Mouse (Mus musculus) midbrain, embryonic 15.5 days (tissue): ENCODE data around the gene F8a. TPM values are rescaled to one million over a fixed set of nuclear protein-coding genes. Genes with fewer than 3 reads are reported as not detected.
"Not testable (repeated sequence)": the region's sequence is repeated elsewhere in the genome, so short reads cannot be mapped to it uniquely, and the experiment has no call there.

Experiments
- ATAC-seq: fragments of 200-750 bp; cut with Nextera tagmentation; replicated peaks from 2 replicates; pipeline ENCODE4 v1.8.0; 2017; ENCODE audit warnings: moderate TSS enrichment
- H3K27ac ChIP-seq: fragments of 300-500 bp; sonication (generic); 2 replicates; pipeline ENCODE4 v1.5.1; 2015; ENCODE audit warnings: mild to moderate bottlenecking, inconsistent platforms
- H3K27me3 ChIP-seq: fragments of 300-500 bp; sonication (generic); replicated peaks from 2 replicates; pipeline ENCODE4 v1.6.1; 2015; ENCODE audit warnings: inconsistent platforms
- H3K36me3 ChIP-seq: fragments of 300-500 bp; sonication (generic); replicated peaks from 2 replicates; pipeline ENCODE4 v1.6.1; 2015; ENCODE audit warnings: inconsistent platforms
- H3K4me1 ChIP-seq: fragments of 300-500 bp; sonication (generic); 2 replicates; pipeline ENCODE4 v1.6.1; 2015; ENCODE audit warnings: inconsistent platforms
- H3K4me2 ChIP-seq: fragments of 300-500 bp; sonication (generic); 2 replicates; pipeline ENCODE4 v1.6.1; 2015; ENCODE audit warnings: inconsistent platforms, mild to moderate bottlenecking, moderate library complexity
- H3K4me3 ChIP-seq: fragments of 300-500 bp; sonication (generic); 2 replicates; pipeline ENCODE4 v1.5.1; 2015; ENCODE audit warnings: mild to moderate bottlenecking, inconsistent platforms
- H3K9ac ChIP-seq: fragments of 300-500 bp; sonication (generic); 2 replicates; pipeline ENCODE4 v1.6.1; 2015; ENCODE audit warnings: mild to moderate bottlenecking, inconsistent platforms
- H3K9me3 ChIP-seq: fragments of 300-500 bp; sonication (generic); 2 replicates; pipeline ENCODE4 v1.6.1; 2016; ENCODE audit warnings: inconsistent platforms
- WGBS: fragments of 180-500 bp; shearing (Covaris S2); methylation state at CpG from one replicate; pipeline ENCODE4 v1.1.7; 2015; ENCODE audit warnings: mixed read lengths; 5-methylcytosine and 5-hydroxymethylcytosine counted together
- polyA plus RNA-seq: library from polyadenylated mRNA; unstranded; fragments of >200 nt; fragmentation: Nextera tagmentation; extraction: Ambion mirVana; gene quantifications from 2 replicates; pipeline ENCODE4 v1.2.1, GENCODE M21; 2015

F8a gene
- 33.6 and 33.8 TPM in 2 replicates for polyA plus RNA-seq

DNA sequence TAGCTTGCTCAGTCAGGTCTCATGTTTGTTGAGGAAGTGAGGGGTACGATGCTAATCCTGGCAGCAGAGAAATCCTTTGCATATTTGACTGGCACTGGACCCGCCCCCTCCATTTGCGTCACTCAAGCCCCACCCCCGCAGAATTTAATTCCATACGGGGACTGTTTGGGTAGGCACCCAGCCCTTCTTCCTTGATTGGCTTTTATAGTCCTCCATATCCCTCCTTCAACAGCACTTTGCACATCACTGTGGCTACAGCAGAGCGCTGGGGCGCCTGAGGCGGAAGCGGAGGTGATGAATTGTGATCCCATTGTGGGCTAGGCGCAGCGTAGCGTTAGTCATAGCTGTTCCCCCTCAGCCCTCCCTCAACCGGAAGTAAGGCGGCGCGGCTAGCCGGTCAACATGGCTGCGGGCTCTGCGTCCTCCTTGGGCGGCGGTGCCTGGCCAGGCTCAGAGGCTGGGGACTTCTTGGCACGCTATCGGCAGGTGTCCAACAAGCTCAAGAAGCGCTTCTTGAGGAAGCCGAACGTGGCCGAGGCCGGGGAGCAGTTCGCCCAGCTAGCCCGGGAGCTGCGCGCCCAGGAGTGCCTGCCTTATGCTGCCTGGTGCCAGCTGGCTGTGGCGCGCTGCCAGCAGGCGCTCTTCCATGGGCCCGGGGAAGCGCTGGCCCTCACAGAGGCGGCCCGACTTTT lies at the start of gene F8a:
Gene F8a, plus strand, starts transcription at position 378 of the 692 bp plus-strand sequence.
- 29% methylated on average over 39 of the region's 39 CpGs for WGBS
- peak within 1 kb of the TSS; percentile 63 for H3K9ac ChIP-seq
- ATAC-seq: peak; percentile 98
- no peaks in the 10 kb centered on the region for H3K27me3 ChIP-seq
- H3K9me3 ChIP-seq: no peaks in the 10 kb centered on the region
- H3K4me2 ChIP-seq: peak within 1 kb of the TSS; percentile 55
- no peaks in the 10 kb centered on the region for H3K36me3 ChIP-seq
- peak within 1 kb of the TSS; percentile 95 for H3K27ac ChIP-seq
- peak within 1 kb of the TSS; percentile 69 for H3K4me3 ChIP-seq
- H3K4me1 ChIP-seq: peaks cover 3% of the 10 kb centered on the region; the same call in 1 of the 2 replicates

GRCm38 (mm10) chrX:73191934-73192333 lies 36.2 kb upstream of the F8a start, which contains the start of gene Xlr3b:
TSS of gene Xlr3b (plus strand) at chrX:73192207.
- ATAC-seq: peak; percentile 80
- not testable (repeated sequence) for H3K36me3 ChIP-seq

DNA sequence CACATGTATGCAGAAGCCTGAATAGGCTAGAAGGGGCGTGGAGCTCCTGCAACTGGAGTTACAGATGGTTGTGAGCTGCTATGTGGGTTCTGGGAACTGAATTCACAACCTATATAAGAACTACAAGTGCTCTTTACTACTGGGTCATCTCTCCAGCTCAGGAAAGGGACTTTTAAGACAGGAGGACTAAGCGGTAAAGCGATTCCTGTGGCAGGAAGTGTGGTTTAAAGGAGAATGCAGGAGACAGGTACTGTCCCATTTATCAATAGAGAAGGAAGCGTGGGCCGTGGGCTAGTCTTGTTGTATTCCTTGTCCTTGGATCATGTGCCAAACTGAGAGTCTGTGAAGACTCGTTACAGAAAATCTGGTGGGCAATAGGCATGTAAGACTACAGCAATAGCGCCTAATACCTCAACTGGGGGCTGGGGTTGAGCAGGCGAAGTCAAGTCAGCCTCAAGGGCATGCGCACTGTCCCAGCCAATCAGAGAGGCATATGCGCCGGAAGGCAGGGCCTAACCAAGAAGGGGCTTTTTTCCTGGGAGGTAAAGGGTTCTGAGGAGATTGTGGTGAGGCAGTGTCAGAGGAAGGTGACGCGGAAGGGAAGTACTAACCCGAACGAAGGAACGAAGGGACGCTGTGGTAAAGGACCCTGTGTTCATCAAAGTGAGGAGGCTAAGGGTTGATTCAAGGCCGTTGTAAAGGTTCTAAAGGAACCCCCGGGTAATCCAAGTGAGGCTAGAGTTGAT lies 14.1 kb upstream of the F8a start, which contains the start of gene Xlr4b:
Gene Xlr4b, plus strand, starts transcription at position 515 of the 746 bp plus-strand sequence.
- 84% methylated on average over 19 of the region's 19 CpGs for WGBS
- not testable (repeated sequence) for H3K27me3 ChIP-seq

More at GRCm38 (mm10) chrX:73191934-73192333, 36.2 kb upstream of the F8a start, which contains the start of gene Xlr3b:
- H3K4me1 ChIP-seq, H3K9ac ChIP-seq, H3K9me3 ChIP-seq, H3K4me2 ChIP-seq, H3K4me3 ChIP-seq, H3K27ac ChIP-seq, H3K27me3 ChIP-seq: not testable (repeated sequence)
- WGBS: 75% methylated on average over 12 of the region's 12 CpGs

GRCm38 (mm10) chrX:73225365-73225764 lies 2.7 kb upstream of the F8a start:
- WGBS: 50% methylated on average over 1 of the region's 1 CpGs

More for the DNA sequence above, 14.1 kb upstream of the F8a start, which contains the start of gene Xlr4b:
- H3K36me3 ChIP-seq, ATAC-seq, H3K9me3 ChIP-seq, H3K27ac ChIP-seq, H3K4me2 ChIP-seq, H3K4me1 ChIP-seq, H3K9ac ChIP-seq, H3K4me3 ChIP-seq: not testable (repeated sequence)

GRCm38 (mm10) chrX:73228606-73229214 lies 619 bp downstream of the F8a start:
- Histone ChIP-seq H3K36me3 (no peaks in the 10 kb centered on the region), H3K4me2 (peak overlapping the region; percentile 55), H3K4me3 (peak overlapping the region; percentile 69), H3K27ac (peak overlapping the region; percentile 95), H3K9ac (peak overlapping the region; percentile 63), H3K27me3 (no peaks in the 10 kb centered on the region), H3K9me3 (no peaks in the 10 kb centered on the region), H3K4me1 (peaks cover 3% of the 10 kb centered on the region; the same call in 1 of the 2 replicates)
- ATAC-seq: peak; percentile 87
- WGBS: 16% methylated on average over 51 of the region's 51 CpGs

More at GRCm38 (mm10) chrX:73225365-73225764, 2.7 kb upstream of the F8a start:
- Histone ChIP-seq H3K27ac (no peak overlapping the region), H3K4me3 (no peak overlapping the region), H3K36me3 (no peaks in the 10 kb centered on the region), H3K9me3 (no peaks in the 10 kb centered on the region), H3K27me3 (no peaks in the 10 kb centered on the region), H3K9ac (no peak overlapping the region), H3K4me1 (peaks cover under 1% of the 10 kb centered on the region; the same call in 1 of the 2 replicates), H3K4me2 (no peak overlapping the region)
- ATAC-seq: no peak

DNA sequence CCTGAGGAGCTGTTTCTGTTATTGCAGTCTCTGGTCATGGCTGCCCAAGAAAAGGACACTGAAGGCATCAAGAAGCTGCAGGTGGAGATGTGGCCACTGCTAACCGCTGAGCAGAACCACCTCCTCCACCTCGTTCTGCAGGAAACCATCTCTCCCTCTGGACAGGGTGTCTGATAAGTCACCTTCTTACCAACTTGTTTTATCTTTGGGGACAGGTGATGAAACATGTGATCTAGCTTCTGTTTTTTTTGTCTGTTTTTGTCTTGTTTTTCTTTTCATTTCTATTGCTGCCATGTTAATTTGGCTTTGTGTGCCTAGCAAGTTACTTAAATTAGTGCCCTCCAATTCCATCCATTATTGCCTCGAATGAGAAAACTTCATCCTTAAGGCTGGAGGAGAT lies 1.2 kb downstream of the F8a start:
- no peaks in the 10 kb centered on the region for H3K27me3 ChIP-seq
- H3K4me2 ChIP-seq: peak overlapping the region; percentile 55
- peak overlapping the region; percentile 69 for H3K4me3 ChIP-seq
- peaks cover 3% of the 10 kb centered on the region; the same call in 1 of the 2 replicates for H3K4me1 ChIP-seq
- no peaks in the 10 kb centered on the region for H3K9me3 ChIP-seq
- WGBS: 29% methylated on average over 3 of the region's 3 CpGs
- peak overlapping the region; percentile 63 for H3K9ac ChIP-seq
- no peak for ATAC-seq
- no peaks in the 10 kb centered on the region for H3K36me3 ChIP-seq
- peak overlapping the region; percentile 95 for H3K27ac ChIP-seq

DNA sequence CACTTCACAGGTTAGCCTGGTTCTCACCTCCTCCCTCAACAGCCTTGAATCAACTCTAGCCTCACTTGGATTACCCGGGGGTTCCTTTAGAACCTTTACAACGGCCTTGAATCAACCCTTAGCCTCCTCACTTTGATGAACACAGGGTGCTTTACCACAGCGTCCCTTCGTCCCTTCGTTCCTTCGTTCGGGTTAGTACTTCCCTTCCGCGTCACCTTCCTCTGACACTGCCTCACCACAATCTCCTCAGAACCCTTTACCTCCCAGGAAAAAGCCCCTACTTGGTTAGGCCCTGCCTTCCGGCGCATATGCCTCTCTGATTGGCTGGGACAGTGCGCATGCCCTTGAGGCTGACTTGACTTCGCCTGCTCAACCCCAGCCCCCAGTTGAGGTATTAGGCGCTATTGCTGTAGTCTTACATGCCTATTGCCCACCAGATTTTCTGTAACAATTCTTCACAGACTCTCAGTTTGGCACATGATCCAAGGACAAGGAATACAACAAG lies 14.8 kb downstream of the F8a start, which contains the start of gene Xlr4c:
Gene Xlr4c, minus strand, starts transcription at position 310 of the 505 bp plus-strand sequence.
- H3K4me1 ChIP-seq, H3K4me3 ChIP-seq, H3K9me3 ChIP-seq, H3K4me2 ChIP-seq, ATAC-seq, H3K27ac ChIP-seq, H3K9ac ChIP-seq, H3K27me3 ChIP-seq, H3K36me3 ChIP-seq: not testable (repeated sequence)
- WGBS: 81% methylated on average over 14 of the region's 14 CpGs

DNA sequence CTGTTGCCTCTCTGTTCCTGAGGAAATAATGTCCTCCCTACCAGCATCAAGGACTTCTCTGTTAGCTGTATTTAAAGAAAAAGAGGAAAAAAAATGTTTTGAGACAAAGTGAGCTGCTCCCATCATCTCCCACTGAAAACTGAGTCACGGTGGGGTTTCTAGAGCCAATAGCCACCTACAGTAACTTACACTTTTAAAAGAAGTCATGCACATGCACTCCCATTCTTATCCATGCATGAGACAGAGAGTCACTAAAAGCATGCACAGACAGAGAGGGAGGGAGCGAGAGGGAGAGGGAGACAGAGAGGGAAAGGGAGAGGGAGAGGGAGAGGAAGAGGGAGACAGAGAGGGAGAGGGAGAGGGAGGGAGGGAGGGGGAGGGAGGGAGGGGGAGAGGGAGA lies 34.3 kb downstream of the F8a start:
- not testable (repeated sequence) for H3K9ac ChIP-seq, H3K27me3 ChIP-seq, H3K4me3 ChIP-seq, ATAC-seq, H3K9me3 ChIP-seq, H3K36me3 ChIP-seq, H3K4me2 ChIP-seq, H3K27ac ChIP-seq, H3K4me1 ChIP-seq
- WGBS: 85% methylated on average over 1 of the region's 2 CpGs

DNA sequence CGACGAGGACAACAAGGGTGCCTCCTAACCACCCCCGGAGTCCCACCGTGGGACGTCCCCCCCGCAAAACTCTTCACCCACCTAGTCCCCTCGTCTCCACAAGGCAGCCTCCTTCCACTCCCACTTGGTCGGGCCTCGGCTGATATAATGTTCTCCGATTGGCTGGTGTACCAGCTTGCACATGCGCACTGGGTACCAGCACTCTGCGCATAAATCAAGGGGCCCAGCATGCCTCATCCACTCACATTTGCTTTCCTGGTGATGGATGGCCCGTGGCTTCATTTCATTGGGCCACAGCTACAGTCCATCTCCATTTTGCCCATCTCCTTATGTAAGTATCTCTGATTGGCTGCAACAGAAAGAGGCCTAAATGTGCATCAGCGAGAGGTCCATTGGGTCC lies 37.2 kb downstream of the F8a start, which contains the start of gene Xlr3c:
Gene Xlr3c, minus strand, starts transcription at position 121 of the 400 bp plus-strand sequence.
- H3K36me3 ChIP-seq, H3K9ac ChIP-seq, H3K4me1 ChIP-seq, H3K4me3 ChIP-seq, H3K4me2 ChIP-seq, H3K27ac ChIP-seq, ATAC-seq, H3K9me3 ChIP-seq, H3K27me3 ChIP-seq: not testable (repeated sequence)
- 90% methylated on average over 14 of the region's 14 CpGs for WGBS
